Mouse (Mus musculus) bone marrow, adult 2 months (tissue): ENCODE results near the gene Lrrc38. TPM values are rescaled to one million over a fixed set of nuclear protein-coding genes. Genes with fewer than 3 reads are reported as not detected.
"Not testable (repeated sequence)": the region's sequence is repeated elsewhere in the genome, so short reads cannot be mapped to it uniquely, and the experiment has no call there.

Source experiments
- H3K27ac ChIP-seq: fragments of 200-500 bp; 2 replicates; pipeline ENCODE4 v1.5.1; 2012; ENCODE audit warnings: low read depth, mild to moderate bottlenecking, control low read depth, inconsistent platforms, low read length; ENCODE audit not compliant: control insufficient read depth, poor library complexity, insufficient read depth
- H3K4me1 ChIP-seq: fragments of 200-500 bp; 2 replicates; pipeline ENCODE4 v1.6.1; 2011; ENCODE audit warnings: low read length; ENCODE audit not compliant: control insufficient read depth, insufficient read depth
- H3K4me3 ChIP-seq: fragments of 200-500 bp; replicated peaks from 2 replicates; pipeline ENCODE3; 2011; ENCODE audit warnings: mild to moderate bottlenecking, low read depth, low read length, control low read depth; ENCODE audit not compliant: control insufficient read depth
- CTCF ChIP-seq: fragments of 200-500 bp; IDR thresholded peaks from 2 replicates; pipeline ENCODE4 v1.5.1; 2011; ENCODE audit warnings: low read length, control low read depth; ENCODE audit not compliant: control insufficient read depth, insufficient read depth
- POLR2A ChIP-seq: fragments of 200-500 bp; IDR thresholded peaks from 2 replicates; pipeline ENCODE4 v1.6.1; 2011; ENCODE audit warnings: low read depth, mild to moderate bottlenecking, control low read depth, low read length, borderline replicate concordance; ENCODE audit not compliant: control insufficient read depth
- WGBS: fragments of 180-500 bp; shearing (Covaris S2); methylation state at CpG from one replicate; pipeline ENCODE4 v1.1.7; 2018; 5-methylcytosine and 5-hydroxymethylcytosine counted together
- polyA plus RNA-seq: library from polyadenylated mRNA; stranded (reverse); fragments of >200 nt; gene quantifications from 2 replicates; pipeline ENCODE4 v1.2.4, GENCODE M21; 2011; ENCODE audit warnings: low replicate concordance; ENCODE audit not compliant: missing spikeins, insufficient read depth, insufficient read length

Lrrc38 gene
- polyA plus RNA-seq, 1 experiment = not detected

- H3K27ac ChIP-seq = no peak overlapping the region
- no peak for TF ChIP-seq CTCF
- no peak for TF ChIP-seq POLR2A
- WGBS = 49% methylated on average over 2 of the region's 2 CpGs
- H3K4me1 ChIP-seq = no peaks in the 10 kb centered on the region
- H3K4me3 ChIP-seq = no peak overlapping the region
These were observed 13.5 kb upstream of the Lrrc38 start for GRCm38 (mm10) chr4:143336096-143336495.

GRCm38 (mm10) chr4:143339808-143340207 is 9.7 kb upstream of the Lrrc38 start:
- Histone ChIP-seq H3K27ac (no peak overlapping the region), H3K4me1 (no peaks in the 10 kb centered on the region; the same call in 1 of the 2 replicates), H3K4me3 (no peak overlapping the region)
- 81% methylated on average over 13 of the region's 13 CpGs for WGBS
- TF ChIP-seq POLR2A = no peak
- TF ChIP-seq CTCF = no peak

- Histone ChIP-seq H3K4me3 (no peak overlapping the region), H3K27ac (no peak overlapping the region), H3K4me1 (no peaks in the 10 kb centered on the region; the same call in 1 of the 2 replicates)
- TF ChIP-seq CTCF (no peak), POLR2A (no peak)
- WGBS = 79% methylated on average over 7 of the region's 7 CpGs
These were observed 8.1 kb upstream of the Lrrc38 start for GRCm38 (mm10) chr4:143341470-143341869.

GRCm38 (mm10) chr4:143345491-143345890 is 4.1 kb upstream of the Lrrc38 start:
- not testable (repeated sequence) for H3K27ac ChIP-seq, H3K4me1 ChIP-seq, H3K4me3 ChIP-seq
- WGBS = 79% methylated on average over 5 of the region's 5 CpGs

- WGBS = 26% methylated on average over 5 of the region's 5 CpGs
- no peak for TF ChIP-seq CTCF
- TF ChIP-seq POLR2A = no peak
- H3K27ac ChIP-seq = no peak overlapping the region
- H3K4me3 ChIP-seq = no peak overlapping the region
- H3K4me1 ChIP-seq = no peaks in the 10 kb centered on the region
These were observed 879 bp upstream of the Lrrc38 start for GRCm38 (mm10) chr4:143348678-143349077.

GRCm38 (mm10) chr4:143350047-143351015 is 774 bp downstream of the Lrrc38 start:
- TF ChIP-seq POLR2A = no peak
- TF ChIP-seq CTCF = no peak
- no peak overlapping the region for H3K27ac ChIP-seq
- 6% methylated on average over 72 of the region's 72 CpGs for WGBS
- H3K4me1 ChIP-seq = no peaks in the 10 kb centered on the region
- no peak overlapping the region for H3K4me3 ChIP-seq

GRCm38 (mm10) chr4:143352301-143352700 is 2.7 kb downstream of the Lrrc38 start:
- TF ChIP-seq POLR2A (no peak), CTCF (no peak)
- no peak overlapping the region for H3K27ac ChIP-seq
- H3K4me1 ChIP-seq = no peaks in the 10 kb centered on the region
- no peak overlapping the region for H3K4me3 ChIP-seq
- 75% methylated on average over 4 of the region's 4 CpGs for WGBS

GRCm38 (mm10) chr4:143361520-143361919 is 12.0 kb downstream of the Lrrc38 start:
- no peak overlapping the region for H3K4me3 ChIP-seq
- 46% methylated on average over 10 of the region's 10 CpGs for WGBS
- TF ChIP-seq CTCF (no peak), POLR2A (no peak)
- H3K4me1 ChIP-seq = no peaks in the 10 kb centered on the region
- H3K27ac ChIP-seq = no peak overlapping the region
